Mouse (Mus musculus) embryonic fibroblast, embryonic 13.5 days (primary cell): ENCODE data around the gene Raf1. TPM values are rescaled to one million over a fixed set of nuclear protein-coding genes. Genes with fewer than 3 reads are reported as not detected.
"Not testable (repeated sequence)": the region's sequence is repeated elsewhere in the genome, so short reads cannot be mapped to it uniquely, and the experiment has no call there.

Experiments used
- H3K27ac ChIP-seq: 2 replicates; pipeline ENCODE4 v1.5.1; 2012; ENCODE audit warnings: low read length, control low read depth, inconsistent platforms; ENCODE audit not compliant: insufficient read depth
- H3K4me1 ChIP-seq: 2 replicates; pipeline ENCODE4 v1.6.1; 2011; ENCODE audit warnings: low read length; ENCODE audit not compliant: control insufficient read depth, insufficient read depth
- H3K4me3 ChIP-seq: 2 replicates; pipeline ENCODE4 v1.5.1; 2011; ENCODE audit warnings: mild to moderate bottlenecking, control low read depth, low read length; ENCODE audit not compliant: insufficient read depth
- CTCF ChIP-seq: IDR thresholded peaks from 2 replicates; pipeline ENCODE4 v1.5.1; 2011; ENCODE audit warnings: mild to moderate bottlenecking, control low read depth, low read length, moderate library complexity, borderline replicate concordance; ENCODE audit not compliant: insufficient read depth
- POLR2A ChIP-seq: IDR thresholded peaks from 2 replicates; pipeline ENCODE4 v1.6.1; 2011; ENCODE audit warnings: low read depth, mild to moderate bottlenecking, control low read depth, low read length, moderate library complexity
- polyA plus RNA-seq: library from polyadenylated mRNA; stranded (reverse); fragments of >200 nt; gene quantifications from 2 replicates; pipeline ENCODE4 v1.2.4, GENCODE M21; 2011; ENCODE audit warnings: low read depth; ENCODE audit not compliant: missing spikeins, insufficient read length

The Raf1 gene
- polyA plus RNA-seq, 1 experiment = 69.8 TPM

GRCm38 (mm10) chr6:115664268-115664667, 12.2 kb downstream of the Raf1 start:
- Histone ChIP-seq H3K4me3 (no peak overlapping the region), H3K4me1 (peaks cover 4% of the 10 kb centered on the region; the same call in 1 of the 2 replicates), H3K27ac (no peak overlapping the region)
- no peak for TF ChIP-seq POLR2A

- no peak for TF ChIP-seq POLR2A
- TF ChIP-seq CTCF = no peak
- Histone ChIP-seq H3K27ac (no peak overlapping the region), H3K4me1 (peaks cover 6% of the 10 kb centered on the region), H3K4me3 (no peak overlapping the region)
These were observed 17.6 kb downstream of the Raf1 start for GRCm38 (mm10) chr6:115658802-115659201.

- TF ChIP-seq CTCF = no peak
- no peak for TF ChIP-seq POLR2A
- Histone ChIP-seq H3K27ac (peak overlapping the region; percentile 91), H3K4me3 (no peak overlapping the region), H3K4me1 (peaks cover 24% of the 10 kb centered on the region)
These were observed 22.5 kb downstream of the Raf1 start for GRCm38 (mm10) chr6:115653939-115654338.

- Histone ChIP-seq H3K27ac (no peak overlapping the region), H3K4me1 (peaks cover 31% of the 10 kb centered on the region), H3K4me3 (no peak overlapping the region)
- TF ChIP-seq CTCF (no peak), POLR2A (no peak)
These were observed 24.7 kb downstream of the Raf1 start for GRCm38 (mm10) chr6:115651719-115652118.

GRCm38 (mm10) chr6:115650476-115651427, 25.7 kb downstream of the Raf1 start:
- no peak overlapping the region for H3K27ac ChIP-seq
- TF ChIP-seq CTCF (no peak), POLR2A (no peak)
- peaks cover 28% of the 10 kb centered on the region for H3K4me1 ChIP-seq
- H3K4me3 ChIP-seq = no peak overlapping the region

- H3K4me1 ChIP-seq = peaks cover 28% of the 10 kb centered on the region
- TF ChIP-seq CTCF (no peak), POLR2A (no peak)
- no peak overlapping the region for H3K4me3 ChIP-seq
These were observed 26.6 kb downstream of the Raf1 start for GRCm38 (mm10) chr6:115649792-115650365.

GRCm38 (mm10) chr6:115643315-115643714, 33.1 kb downstream of the Raf1 start:
- Histone ChIP-seq H3K4me3 (no peak overlapping the region), H3K27ac (no peak overlapping the region), H3K4me1 (peaks cover 3% of the 10 kb centered on the region; the same call in 1 of the 2 replicates)
- TF ChIP-seq POLR2A = no peak

More at GRCm38 (mm10) chr6:115649792-115650365, 26.6 kb downstream of the Raf1 start:
- H3K27ac ChIP-seq = no peak overlapping the region

GRCm38 (mm10) chr6:115638188-115638587, 38.2 kb downstream of the Raf1 start:
- H3K4me3 ChIP-seq, H3K27ac ChIP-seq: not testable (repeated sequence)

GRCm38 (mm10) chr6:115634015-115634414, 42.4 kb downstream of the Raf1 start:
- no peak overlapping the region for H3K27ac ChIP-seq
- no peak for TF ChIP-seq POLR2A
- no peak for TF ChIP-seq CTCF
- H3K4me1 ChIP-seq = peaks cover 2% of the 10 kb centered on the region; the same call in 1 of the 2 replicates
- no peak overlapping the region for H3K4me3 ChIP-seq

More at GRCm38 (mm10) chr6:115638188-115638587, 38.2 kb downstream of the Raf1 start:
- not testable (repeated sequence) for H3K4me1 ChIP-seq
